Mouse (Mus musculus) liver, postnatal 0 days (tissue): ENCODE results near the gene Sdr42e1.

Experiments used
- CTCF ChIP-seq: sonication (generic); IDR thresholded peaks from 2 replicates; pipeline ENCODE4 v1.5.1; 2016; ENCODE audit warnings: antibody characterized with exemption, low read depth
- EP300 ChIP-seq: IDR thresholded peaks from 2 replicates; pipeline ENCODE4 v1.6.1; 2016; ENCODE audit warnings: antibody characterized with exemption, low read depth, mild to moderate bottlenecking

DNA sequence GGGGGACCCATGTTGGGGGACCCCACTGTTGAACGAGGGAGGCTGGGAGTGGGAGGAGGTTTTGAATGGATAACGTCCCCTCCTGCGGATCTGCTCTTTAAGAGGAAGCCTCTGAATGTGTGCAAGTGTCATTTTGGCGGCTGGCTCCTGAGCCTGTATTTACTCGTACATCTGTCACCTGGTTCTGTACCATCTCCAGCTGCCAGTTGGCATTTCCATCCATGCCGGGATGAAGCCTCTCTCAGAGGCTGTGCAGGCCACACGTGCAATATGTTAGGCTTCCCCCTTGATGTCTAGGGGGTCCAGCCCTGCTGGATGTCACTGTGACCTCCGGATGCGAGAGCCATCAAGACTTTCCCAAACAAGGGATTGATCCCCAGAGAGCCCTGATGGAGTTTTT lies 46.4 kb downstream of the Sdr42e1 start:
- TF ChIP-seq CTCF (no peak), EP300 (no peak)
